Mouse (Mus musculus): ENCODE results near the gene Actbl2. TPM values are rescaled to one million over a fixed set of nuclear protein-coding genes. Genes with fewer than 3 reads are reported as not detected.

The Actbl2 gene
- polyA plus RNA-seq, 1 experiment, result not detected

DNA sequence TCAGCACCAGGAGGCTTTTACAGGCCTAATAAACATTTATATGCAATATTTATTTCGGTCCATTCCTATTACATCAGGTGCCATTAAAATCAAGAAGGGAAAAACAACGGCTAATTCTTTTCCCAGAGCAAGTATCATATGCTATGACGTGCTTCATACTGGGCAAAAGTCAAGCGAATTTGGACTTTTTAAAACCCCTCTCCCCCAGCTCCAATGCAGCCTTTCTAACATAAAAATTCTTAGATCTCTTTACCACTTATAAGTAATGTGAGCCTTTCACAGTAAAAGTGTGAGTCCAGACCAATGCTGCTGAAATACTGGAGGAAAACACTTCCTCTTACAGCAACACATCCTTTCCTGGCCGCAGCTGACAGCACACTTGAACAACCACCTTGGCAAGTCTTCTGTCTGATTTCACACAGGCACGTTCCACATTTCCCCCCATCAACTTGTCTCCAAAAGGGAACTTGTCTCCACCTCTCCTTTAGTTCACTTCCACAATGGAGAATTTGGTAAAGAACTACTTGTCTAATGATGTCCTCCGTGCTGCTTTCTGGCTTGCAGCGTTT is 44.4 kb downstream of the Actbl2 start:
- WGBS, result 47% methylated on average over 8 of the region's 8 CpGs
- no peak overlapping the region for H3K27ac ChIP-seq (ENCODE audit: control insufficient read depth, insufficient read depth, low read depth, low read length, poor library complexity)
- no peak overlapping the region for H3K4me3 ChIP-seq (replicated peaks; ENCODE audit: control insufficient read depth, low read depth, low read length)
- no peak for TF ChIP-seq CTCF (IDR thresholded peaks at IDR 0.05; ENCODE audit: control insufficient read depth, insufficient read depth, low read length)
- no peak for TF ChIP-seq POLR2A (IDR thresholded peaks at IDR 0.05; ENCODE audit: borderline replicate concordance, control insufficient read depth, low read depth, low read length)
- H3K4me1 ChIP-seq (ENCODE audit: control insufficient read depth, insufficient read depth, low read length), result no peaks in the 10 kb centered on the region; the same call in 1 of the 2 replicates

GRCm38 (mm10) chr13:111300846-111301245 is 46.0 kb downstream of the Actbl2 start:
- no peaks in the 10 kb centered on the region; the same call in 1 of the 2 replicates for H3K4me1 ChIP-seq (ENCODE audit: control insufficient read depth, insufficient read depth, low read length)
- no peak overlapping the region for H3K27ac ChIP-seq (ENCODE audit: control insufficient read depth, insufficient read depth, low read depth, low read length, poor library complexity)
- TF ChIP-seq POLR2A (IDR thresholded peaks at IDR 0.05; ENCODE audit: borderline replicate concordance, control insufficient read depth, low read depth, low read length), result no peak
- no peak for TF ChIP-seq CTCF (IDR thresholded peaks at IDR 0.05; ENCODE audit: control insufficient read depth, insufficient read depth, low read length)
- H3K4me3 ChIP-seq (replicated peaks; ENCODE audit: control insufficient read depth, low read depth, low read length), result no peak overlapping the region
- 77% methylated on average over 3 of the region's 3 CpGs for WGBS

DNA sequence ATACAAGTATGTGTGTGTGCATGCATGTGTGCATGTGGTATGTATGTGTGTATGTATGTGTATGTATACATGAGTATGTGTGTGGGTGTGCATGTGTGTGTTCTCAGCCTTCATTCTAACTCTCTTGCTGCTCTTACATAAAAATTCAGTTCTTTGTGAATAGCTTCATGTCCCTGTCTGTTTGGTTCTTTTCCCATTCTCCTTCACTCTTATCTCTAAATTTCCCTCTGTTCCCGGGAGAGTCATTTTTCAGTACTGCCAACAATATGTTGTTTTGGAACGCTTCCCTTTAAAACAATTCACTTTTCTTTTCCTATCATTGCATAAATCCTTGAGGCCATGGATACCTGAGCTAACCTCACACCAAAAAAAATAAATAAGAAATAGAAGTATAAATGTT is 46.6 kb downstream of the Actbl2 start:
- 76% methylated on average over 2 of the region's 2 CpGs for WGBS
- TF ChIP-seq POLR2A (IDR thresholded peaks at IDR 0.05; ENCODE audit: borderline replicate concordance, control insufficient read depth, low read depth, low read length) (no peak), CTCF (IDR thresholded peaks at IDR 0.05; ENCODE audit: control insufficient read depth, insufficient read depth, low read length) (no peak)
- Histone ChIP-seq H3K4me3 (replicated peaks; ENCODE audit: control insufficient read depth, low read depth, low read length) (no peak overlapping the region), H3K27ac (ENCODE audit: control insufficient read depth, insufficient read depth, low read depth, low read length, poor library complexity) (no peak overlapping the region), H3K4me1 (ENCODE audit: control insufficient read depth, insufficient read depth, low read length) (no peaks in the 10 kb centered on the region; the same call in 1 of the 2 replicates)

GRCm38 (mm10) chr13:111304194-111304593 is 49.4 kb downstream of the Actbl2 start:
- no peak overlapping the region for H3K4me3 ChIP-seq (replicated peaks; ENCODE audit: control insufficient read depth, low read depth, low read length)
- 86% methylated on average over 2 of the region's 2 CpGs for WGBS

DNA sequence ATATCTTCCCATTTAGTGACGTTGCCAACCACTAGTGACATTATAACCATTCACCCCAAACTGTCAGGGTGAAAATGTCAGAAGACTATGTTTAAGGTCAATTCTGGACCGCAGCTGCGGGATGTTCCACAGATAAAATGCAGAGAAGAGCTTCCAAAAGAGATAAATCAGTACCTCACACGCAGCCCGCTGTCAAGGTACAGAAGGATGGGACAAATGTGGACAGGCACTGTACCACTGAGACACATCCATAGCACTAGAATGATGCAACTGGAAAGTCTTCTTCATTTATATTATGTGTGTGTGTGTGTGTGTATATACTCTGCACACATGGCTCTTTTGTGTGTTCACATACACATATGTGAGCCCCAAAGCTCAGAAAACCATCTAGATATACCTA is 49.9 kb downstream of the Actbl2 start:
- Histone ChIP-seq H3K4me1 (ENCODE audit: control insufficient read depth, insufficient read depth, low read length) (no peaks in the 10 kb centered on the region), H3K27ac (ENCODE audit: control insufficient read depth, insufficient read depth, low read depth, low read length, poor library complexity) (no peak overlapping the region), H3K4me3 (replicated peaks; ENCODE audit: control insufficient read depth, low read depth, low read length) (no peak overlapping the region)
- no peak for TF ChIP-seq CTCF (IDR thresholded peaks at IDR 0.05; ENCODE audit: control insufficient read depth, insufficient read depth, low read length)
- TF ChIP-seq POLR2A (IDR thresholded peaks at IDR 0.05; ENCODE audit: borderline replicate concordance, control insufficient read depth, low read depth, low read length), result no peak
- 86% methylated on average over 5 of the region's 5 CpGs for WGBS

More at GRCm38 (mm10) chr13:111304194-111304593, 49.4 kb downstream of the Actbl2 start:
- H3K4me1 ChIP-seq (ENCODE audit: control insufficient read depth, insufficient read depth, low read length), result no peaks in the 10 kb centered on the region
- H3K27ac ChIP-seq (ENCODE audit: control insufficient read depth, insufficient read depth, low read depth, low read length, poor library complexity), result no peak overlapping the region
- no peak for TF ChIP-seq POLR2A (IDR thresholded peaks at IDR 0.05; ENCODE audit: borderline replicate concordance, control insufficient read depth, low read depth, low read length)
- TF ChIP-seq CTCF (IDR thresholded peaks at IDR 0.05; ENCODE audit: control insufficient read depth, insufficient read depth, low read length), result no peak

Other genes with a start within 250 kb of the Actbl2 start
- 77.9 and 98.2 TPM in 2 replicates for gene Gpbp1, start 235.1 kb downstream of the Actbl2 start, polyA plus RNA-seq (2011; ENCODE audit: insufficient read depth, insufficient read length, low replicate concordance, missing spikeins)